Mouse (Mus musculus) brown adipose tissue, adult 24 weeks (tissue): ENCODE results near the gene Gm10283. TPM values are rescaled to one million over a fixed set of nuclear protein-coding genes. Genes with fewer than 3 reads are reported as not detected.

Experiments used
- H3K27ac ChIP-seq: fragments of 200-500 bp; replicated peaks from 2 replicates; pipeline ENCODE4 v1.5.1; 2012; ENCODE audit warnings: low read depth, mild to moderate bottlenecking, low read length
- H3K4me1 ChIP-seq: fragments of 200-500 bp; 2 replicates; pipeline ENCODE4 v1.6.1; 2012; ENCODE audit warnings: low read length, mixed read lengths; ENCODE audit not compliant: control insufficient read depth, insufficient read depth, insufficient read length
- H3K4me3 ChIP-seq: fragments of 200-500 bp; 2 replicates; pipeline ENCODE4 v1.5.1; 2012; ENCODE audit warnings: low read depth, mild to moderate bottlenecking, low read length, moderate library complexity; ENCODE audit not compliant: insufficient read depth
- polyA plus RNA-seq: library from polyadenylated mRNA; stranded (reverse); fragments of >200 nt; gene quantifications from 2 replicates; pipeline ENCODE4 v1.2.4, GENCODE M21; 2012; ENCODE audit not compliant: missing spikeins, insufficient read depth, insufficient read length

Gm10283 gene
- polyA plus RNA-seq, 1 experiment: not detected

- H3K4me3 ChIP-seq: no peak overlapping the region
- no peaks in the 10 kb centered on the region for H3K4me1 ChIP-seq
- H3K27ac ChIP-seq: no peak overlapping the region
These were observed 97.9 kb downstream of the Gm10283 start for GRCm38 (mm10) chr8:60404994-60405548.

- H3K4me1 ChIP-seq: no peaks in the 10 kb centered on the region
- no peak overlapping the region for H3K4me3 ChIP-seq
- H3K27ac ChIP-seq: no peak overlapping the region
These were observed 109.3 kb downstream of the Gm10283 start for GRCm38 (mm10) chr8:60393675-60394074.

GRCm38 (mm10) chr8:60386589-60386988, 116.4 kb downstream of the Gm10283 start:
- no peaks in the 10 kb centered on the region for H3K4me1 ChIP-seq
- H3K27ac ChIP-seq: no peak overlapping the region
- no peak overlapping the region for H3K4me3 ChIP-seq

Other genes with a start within 250 kb of the Gm10283 start
- not detected in 2 replicates for gene Aadat, start 2.7 kb upstream of the Gm10283 start, polyA plus RNA-seq
- gene Mfap3l, start 129.6 kb upstream of the Gm10283 start, polyA plus RNA-seq: 2.5 and 3.8 TPM in 2 replicates